Mouse (Mus musculus): ENCODE data around the gene Gm4027. TPM values are rescaled to one million over a fixed set of nuclear protein-coding genes. Genes with fewer than 3 reads are reported as not detected.
"Not testable (repeated sequence)": the region's sequence is repeated elsewhere in the genome, so short reads cannot be mapped to it uniquely, and the experiment has no call there.

Gene Gm4027
- total RNA-seq (2014; fragmentation: Nextera tagmentation) (not detected in 2 replicates), total RNA-seq (2017) (not detected in 2 replicates)

GRCm38 (mm10) chr12:87618569-87618968 is at the start of gene Gm4027:
Gm4027 (plus strand) TSS chr12:87618869.
- not testable (repeated sequence) for ATAC-seq (replicated peaks; ENCODE audit: low FRiP score, low TSS enrichment, poor library complexity, severe bottlenecking)

GRCm38 (mm10) chr12:87601388-87601787 is 17.3 kb upstream of the Gm4027 start:
- ATAC-seq (replicated peaks; ENCODE audit: low FRiP score, low TSS enrichment, poor library complexity, severe bottlenecking), result not testable (repeated sequence)

- not testable (repeated sequence) for ATAC-seq (replicated peaks; ENCODE audit: low FRiP score, low TSS enrichment, poor library complexity, severe bottlenecking)
Measured at GRCm38 (mm10) chr12:87602388-87602787, 16.3 kb upstream of the Gm4027 start, which contains the start of gene Oog1. Oog1 (plus strand) TSS chr12:87602688.

GRCm38 (mm10) chr12:87644520-87644919 is 25.9 kb downstream of the Gm4027 start, which contains the start of gene Gm16381:
Gm16381 (minus strand) TSS chr12:87644620.
- ATAC-seq (replicated peaks; ENCODE audit: low FRiP score, low TSS enrichment, poor library complexity, severe bottlenecking), result not testable (repeated sequence)

GRCm38 (mm10) chr12:87652916-87653703 is 34.4 kb downstream of the Gm4027 start:
- not testable (repeated sequence) for ATAC-seq (replicated peaks; ENCODE audit: low FRiP score, low TSS enrichment, poor library complexity, severe bottlenecking)

Other genes with a start within 250 kb of the Gm4027 start
- 16.1 and 33.3 TPM in 2 replicates for gene Sptlc2, start 230.5 kb upstream of the Gm4027 start, total RNA-seq (2014; fragmentation: Nextera tagmentation)
- gene Sptlc2, start 230.5 kb upstream of the Gm4027 start, total RNA-seq (2017), result 46.3 and 61.6 TPM in 2 replicates
- 183 and 219 TPM in 2 replicates for gene Slirp, start 175.0 kb upstream of the Gm4027 start, total RNA-seq (2014; fragmentation: Nextera tagmentation)
- 65.7 and 122 TPM in 2 replicates for gene Slirp, start 175.0 kb upstream of the Gm4027 start, total RNA-seq (2017)
- 65.2 and 74.6 TPM in 2 replicates for gene Alkbh1, start 174.9 kb upstream of the Gm4027 start, total RNA-seq (2014; fragmentation: Nextera tagmentation)
- 62.8 and 93.0 TPM in 2 replicates for gene Alkbh1, start 174.9 kb upstream of the Gm4027 start, total RNA-seq (2017)
- 64.6 and 68.2 TPM in 2 replicates for gene Snw1, start 146.6 kb upstream of the Gm4027 start, total RNA-seq (2014; fragmentation: Nextera tagmentation)
- gene Snw1, start 146.6 kb upstream of the Gm4027 start, total RNA-seq (2017), result 189 and 219 TPM in 2 replicates
- gene Gm5788, start 124.1 kb upstream of the Gm4027 start, total RNA-seq (2014; fragmentation: Nextera tagmentation), result not detected in 2 replicates
- not detected in 2 replicates for gene Gm5788, start 124.1 kb upstream of the Gm4027 start, total RNA-seq (2017)
- gene Gm8300, start 104.6 kb upstream of the Gm4027 start, total RNA-seq (2014; fragmentation: Nextera tagmentation), result not detected in 2 replicates
- gene Gm8300, start 104.6 kb upstream of the Gm4027 start, total RNA-seq (2017), result not detected in 2 replicates
- gene Oog1, start 16.2 kb upstream of the Gm4027 start, total RNA-seq (2014; fragmentation: Nextera tagmentation), result not detected in 2 replicates
- not detected in 2 replicates for gene Oog1, start 16.2 kb upstream of the Gm4027 start, total RNA-seq (2017)
- gene Gm16381, start 25.8 kb downstream of the Gm4027 start, total RNA-seq (2014; fragmentation: Nextera tagmentation), result not detected in 2 replicates
- gene Gm16381, start 25.8 kb downstream of the Gm4027 start, total RNA-seq (2017), result not detected in 2 replicates
- not detected in 2 replicates for gene Gm21319, start 156.9 kb downstream of the Gm4027 start, total RNA-seq (2014; fragmentation: Nextera tagmentation)
- not detected in 2 replicates for gene Gm21319, start 156.9 kb downstream of the Gm4027 start, total RNA-seq (2017)
- not detected in 2 replicates for gene Gm21936, start 176.6 kb downstream of the Gm4027 start, total RNA-seq (2014; fragmentation: Nextera tagmentation)
- not detected in 2 replicates for gene Gm21936, start 176.6 kb downstream of the Gm4027 start, total RNA-seq (2017)
- not detected in 2 replicates for gene BB287469, start 197.7 kb downstream of the Gm4027 start, total RNA-seq (2014; fragmentation: Nextera tagmentation)
- not detected in 2 replicates for gene BB287469, start 197.7 kb downstream of the Gm4027 start, total RNA-seq (2017)
- gene Gm2001, start 223.5 kb downstream of the Gm4027 start, total RNA-seq (2014; fragmentation: Nextera tagmentation), result not detected in 2 replicates
- gene Gm2001, start 223.5 kb downstream of the Gm4027 start, total RNA-seq (2017), result not detected in 2 replicates

Measured in megakaryocyte-erythroid progenitor cell, adult 5-6 weeks (primary cell).